Mouse (Mus musculus) hindbrain, embryonic 11.5 days (tissue): ENCODE results near the gene Grsf1. TPM values are rescaled to one million over a fixed set of nuclear protein-coding genes. Genes with fewer than 3 reads are reported as not detected.

ENCODE experiments used
- ATAC-seq: fragments of 200-750 bp; cut with Nextera tagmentation; 2 replicates; pipeline ENCODE4 v1.8.0; 2017; ENCODE audit warnings: mild to moderate bottlenecking, moderate TSS enrichment, moderate library complexity; ENCODE audit not compliant: low FRiP score
- DNase-seq: peaks from one replicate; pipeline ENCODE4 v3.0.0-alpha.2; 2015; ENCODE audit warnings: low spot score
- H3K27ac ChIP-seq: fragments of 300-500 bp; sonication (generic); 2 replicates; pipeline ENCODE4 v1.5.1; 2014; ENCODE audit warnings: mild to moderate bottlenecking, low read depth, low read length
- H3K27me3 ChIP-seq: fragments of 300-500 bp; sonication (generic); 2 replicates; pipeline ENCODE4 v1.6.1; 2014; ENCODE audit warnings: mild to moderate bottlenecking, low read length, moderate library complexity, mixed read lengths; ENCODE audit not compliant: control insufficient read depth, insufficient read depth
- H3K36me3 ChIP-seq: fragments of 300-500 bp; sonication (generic); 2 replicates; pipeline ENCODE4 v1.6.1; 2014; ENCODE audit warnings: mild to moderate bottlenecking, low read length, moderate library complexity, mixed read lengths; ENCODE audit not compliant: control insufficient read depth, insufficient read depth
- H3K4me1 ChIP-seq: fragments of 300-500 bp; sonication (generic); replicated peaks from 2 replicates; pipeline ENCODE4 v1.6.1; 2014; ENCODE audit warnings: low read length, mixed read lengths; ENCODE audit not compliant: control insufficient read depth, insufficient read depth
- H3K4me2 ChIP-seq: fragments of 300-500 bp; sonication (generic); replicated peaks from 2 replicates; pipeline ENCODE4 v1.6.1; 2014; ENCODE audit warnings: mild to moderate bottlenecking, low read depth, low read length
- H3K4me3 ChIP-seq: fragments of 300-500 bp; sonication (generic); 2 replicates; pipeline ENCODE4 v1.5.1; 2014; ENCODE audit warnings: low read depth, low read length
- H3K9ac ChIP-seq: fragments of 300-500 bp; sonication (generic); 2 replicates; pipeline ENCODE4 v1.6.1; 2014; ENCODE audit warnings: low read depth, low read length
- H3K9me3 ChIP-seq: fragments of 300-500 bp; sonication (generic); 2 replicates; pipeline ENCODE4 v1.6.1; 2016; ENCODE audit warnings: low read length; ENCODE audit not compliant: control insufficient read depth
- WGBS: fragments of 180-500 bp; shearing (Covaris S2); extraction: QIAGEN DNeasy Blood & Tissue Kit; methylation state at CpG from one replicate; pipeline ENCODE4 v1.1.7; 2014; 5-methylcytosine and 5-hydroxymethylcytosine counted together
- polyA plus RNA-seq: library from polyadenylated mRNA; unstranded; fragments of >200 nt; fragmentation: Nextera tagmentation; extraction: Ambion mirVana; gene quantifications from 2 replicates; pipeline ENCODE4 v1.2.1, GENCODE M21; 2014

The Grsf1 gene
- polyA plus RNA-seq, 1 experiment from 2014 or later = 96.5 TPM

GRCm38 (mm10) chr5:88680567-88680966 lies 4.6 kb upstream of the Grsf1 start:
- WGBS = 84% methylated on average over 6 of the region's 6 CpGs
- no peaks in the 10 kb centered on the region for H3K36me3 ChIP-seq
- ATAC-seq = no peak
- H3K4me2 ChIP-seq = no peak overlapping the region
- no peak for DNase-seq
- no peak overlapping the region for H3K4me3 ChIP-seq
- no peak overlapping the region for H3K9ac ChIP-seq
- H3K9me3 ChIP-seq = no peaks in the 10 kb centered on the region
- no peaks in the 10 kb centered on the region for H3K4me1 ChIP-seq
- no peaks in the 10 kb centered on the region for H3K27me3 ChIP-seq
- no peak overlapping the region for H3K27ac ChIP-seq

- Histone ChIP-seq H3K27me3 (no peaks in the 10 kb centered on the region), H3K27ac (no peak overlapping the region), H3K4me3 (no peak overlapping the region), H3K9me3 (no peaks in the 10 kb centered on the region), H3K36me3 (no peaks in the 10 kb centered on the region), H3K9ac (no peak overlapping the region), H3K4me2 (no peak overlapping the region), H3K4me1 (peaks cover 2% of the 10 kb centered on the region; the same call in 1 of the 2 replicates)
- DNase-seq (no peak), ATAC-seq (no peak)
- WGBS = 9% methylated on average over 6 of the region's 6 CpGs
These were observed 3.4 kb upstream of the Grsf1 start for GRCm38 (mm10) chr5:88679341-88679740.

- no peak for DNase-seq
- H3K27ac ChIP-seq = no peak overlapping the region
- WGBS = 53% methylated on average over 7 of the region's 7 CpGs
- H3K4me1 ChIP-seq = peaks cover 3% of the 10 kb centered on the region; the same call in 1 of the 2 replicates
- no peak overlapping the region for H3K4me3 ChIP-seq
- H3K36me3 ChIP-seq = no peaks in the 10 kb centered on the region
- H3K9me3 ChIP-seq = no peaks in the 10 kb centered on the region
- H3K27me3 ChIP-seq = no peaks in the 10 kb centered on the region
- H3K9ac ChIP-seq = no peak overlapping the region
- H3K4me2 ChIP-seq = no peak overlapping the region
- no peak for ATAC-seq
These were observed 3.0 kb upstream of the Grsf1 start for GRCm38 (mm10) chr5:88678929-88679328.

- Histone ChIP-seq H3K4me3 (peak overlapping the region; percentile 96), H3K9ac (peak overlapping the region; percentile 95), H3K36me3 (peaks cover 4% of the 10 kb centered on the region), H3K27me3 (no peaks in the 10 kb centered on the region), H3K27ac (peak overlapping the region; percentile 96), H3K9me3 (no peaks in the 10 kb centered on the region), H3K4me2 (peak overlapping the region; percentile 69), H3K4me1 (peaks cover 3% of the 10 kb centered on the region; the same call in 1 of the 2 replicates)
- DNase-seq (no peak), ATAC-seq (peak; percentile 68)
- WGBS = 2% methylated on average over 36 of the region's 47 CpGs
These were observed 1.1 kb downstream of the Grsf1 start for GRCm38 (mm10) chr5:88674703-88675442.

- H3K36me3 ChIP-seq = peaks cover 17% of the 10 kb centered on the region
- 92% methylated on average over 5 of the region's 5 CpGs for WGBS
- H3K9ac ChIP-seq = no peak overlapping the region
- ATAC-seq (no peak), DNase-seq (no peak)
- no peak overlapping the region for H3K4me2 ChIP-seq
- H3K9me3 ChIP-seq = no peaks in the 10 kb centered on the region
- H3K27me3 ChIP-seq = no peaks in the 10 kb centered on the region
- H3K4me1 ChIP-seq = no peaks in the 10 kb centered on the region
- H3K27ac ChIP-seq = no peak overlapping the region
- H3K4me3 ChIP-seq = no peak overlapping the region
These were observed 12.1 kb downstream of the Grsf1 start for GRCm38 (mm10) chr5:88663875-88664274.

GRCm38 (mm10) chr5:88663151-88663550 lies 12.8 kb downstream of the Grsf1 start:
- Histone ChIP-seq H3K4me2 (no peak overlapping the region), H3K4me1 (no peaks in the 10 kb centered on the region), H3K36me3 (peaks cover 17% of the 10 kb centered on the region), H3K9me3 (no peaks in the 10 kb centered on the region), H3K27ac (no peak overlapping the region), H3K4me3 (no peak overlapping the region), H3K27me3 (no peaks in the 10 kb centered on the region), H3K9ac (no peak overlapping the region)
- DNase-seq = no peak
- no peak for ATAC-seq
- 98% methylated on average over 3 of the region's 3 CpGs for WGBS

- no peak for DNase-seq
- no peaks in the 10 kb centered on the region for H3K27me3 ChIP-seq
- no peak overlapping the region for H3K4me2 ChIP-seq
- H3K4me3 ChIP-seq = no peak overlapping the region
- no peak overlapping the region for H3K9ac ChIP-seq
- WGBS = 97% methylated on average over 1 of the region's 1 CpGs
- no peaks in the 10 kb centered on the region for H3K4me1 ChIP-seq
- H3K9me3 ChIP-seq = no peaks in the 10 kb centered on the region
- ATAC-seq = no peak
- H3K27ac ChIP-seq = no peak overlapping the region
- H3K36me3 ChIP-seq = peaks cover 2% of the 10 kb centered on the region; the same call in 1 of the 2 replicates
These were observed 18.1 kb downstream of the Grsf1 start for GRCm38 (mm10) chr5:88657868-88658267.

- H3K27me3 ChIP-seq = no peaks in the 10 kb centered on the region
- no peaks in the 10 kb centered on the region for H3K9me3 ChIP-seq
- no peak overlapping the region for H3K4me3 ChIP-seq
- no peak overlapping the region for H3K4me2 ChIP-seq
- H3K9ac ChIP-seq = no peak overlapping the region
- no peak for DNase-seq
- no peak overlapping the region for H3K27ac ChIP-seq
- no peak for ATAC-seq
- H3K4me1 ChIP-seq = no peaks in the 10 kb centered on the region
- WGBS = 85% methylated on average over 5 of the region's 5 CpGs
- H3K36me3 ChIP-seq = peaks cover 6% of the 10 kb centered on the region; the same call in 1 of the 2 replicates
These were observed 23.4 kb downstream of the Grsf1 start for GRCm38 (mm10) chr5:88652589-88652988.
